Mouse (Mus musculus) gonadal fat pad, adult 2 months (tissue): ENCODE measurements around the gene Pnck. TPM values are rescaled to one million over a fixed set of nuclear protein-coding genes. Genes with fewer than 3 reads are reported as not detected.

Source experiments
- DNase-seq: peaks from one replicate; pipeline ENCODE4 v3.0.0-alpha.2; 2012; ENCODE audit warnings: low read depth
- polyA plus RNA-seq: library from polyadenylated mRNA; depleted of rRNA; stranded (reverse); fragments of >200 nt; gene quantifications from 2 replicates; pipeline ENCODE4 v1.2.3, GENCODE M21; 2012; rRNA removed

Gene Pnck
- polyA plus RNA-seq, 1 experiment: 19.9 TPM

DNA sequence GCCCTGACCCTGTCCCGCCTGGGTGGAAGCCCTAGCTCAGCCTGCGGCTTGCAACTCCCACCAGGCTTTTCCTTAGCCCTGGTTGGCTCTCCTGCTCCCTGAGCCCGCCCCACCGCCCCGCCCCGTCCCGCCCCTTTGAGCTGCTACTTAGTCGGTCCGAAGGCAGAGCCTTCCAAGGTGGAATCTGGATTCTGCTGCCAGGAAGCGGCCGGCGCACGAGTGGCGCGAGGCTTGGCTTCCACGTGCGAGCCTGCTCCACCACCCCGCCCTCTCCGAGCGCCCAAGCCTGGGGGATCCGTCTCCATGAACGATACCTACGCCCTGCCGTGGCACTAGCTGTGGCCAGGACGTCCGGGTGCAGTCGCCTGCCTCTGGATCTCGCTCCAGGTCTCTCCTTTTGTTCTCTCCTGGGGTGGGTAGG lies 20.7 kb downstream of the Pnck start, which contains the start of gene Dusp9:
TSS of gene Dusp9 (plus strand) at position 165 of the 421 bp plus-strand sequence.
- no peak for DNase-seq

GRCm38 (mm10) chrX:73637415-73637814 lies 22.5 kb downstream of the Pnck start:
- no peak for DNase-seq

GRCm38 (mm10) chrX:73635425-73635824 lies 24.5 kb downstream of the Pnck start:
- DNase-seq: no peak

DNA sequence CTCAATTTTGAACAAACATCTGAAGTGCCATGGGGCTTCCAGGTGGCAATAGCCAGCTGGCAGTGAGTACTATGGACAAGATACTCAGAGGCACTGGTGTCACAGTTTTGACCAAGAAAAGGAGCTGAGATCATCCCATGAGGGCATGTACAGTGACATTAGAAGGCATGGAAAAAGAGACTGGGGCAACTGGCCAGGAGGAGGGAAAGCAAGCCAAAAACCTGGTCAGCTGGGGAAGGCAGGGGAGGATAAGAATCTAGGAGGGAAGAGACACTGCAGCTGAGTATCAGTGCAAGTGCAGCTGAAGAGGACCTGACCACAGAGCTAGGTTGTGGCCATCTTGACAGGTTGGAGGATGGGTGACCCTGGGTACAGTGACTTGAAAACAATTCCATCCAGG lies 32.9 kb downstream of the Pnck start:
- no peak for DNase-seq

DNA sequence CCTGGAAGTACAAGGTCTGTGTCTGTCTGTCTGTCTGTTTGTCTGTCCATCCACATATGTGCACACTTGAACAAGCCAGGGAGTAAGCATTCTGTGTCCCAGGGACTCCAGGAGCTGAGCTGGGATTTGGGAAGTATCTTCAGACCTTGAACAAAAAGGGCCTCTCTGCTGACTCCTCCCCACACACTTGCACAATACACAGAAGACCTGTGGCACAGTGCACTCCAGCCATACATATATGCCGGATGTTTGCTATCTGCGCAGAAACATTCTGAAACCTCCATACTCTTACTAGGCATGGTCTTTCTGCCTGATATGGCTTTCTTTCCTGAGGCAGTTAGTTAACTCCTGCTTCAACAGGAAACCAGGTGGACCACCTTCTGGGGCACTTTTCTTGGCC lies 40.0 kb downstream of the Pnck start:
- no peak for DNase-seq

GRCm38 (mm10) chrX:73619401-73619800 lies 40.5 kb downstream of the Pnck start:
- no peak for DNase-seq

DNA sequence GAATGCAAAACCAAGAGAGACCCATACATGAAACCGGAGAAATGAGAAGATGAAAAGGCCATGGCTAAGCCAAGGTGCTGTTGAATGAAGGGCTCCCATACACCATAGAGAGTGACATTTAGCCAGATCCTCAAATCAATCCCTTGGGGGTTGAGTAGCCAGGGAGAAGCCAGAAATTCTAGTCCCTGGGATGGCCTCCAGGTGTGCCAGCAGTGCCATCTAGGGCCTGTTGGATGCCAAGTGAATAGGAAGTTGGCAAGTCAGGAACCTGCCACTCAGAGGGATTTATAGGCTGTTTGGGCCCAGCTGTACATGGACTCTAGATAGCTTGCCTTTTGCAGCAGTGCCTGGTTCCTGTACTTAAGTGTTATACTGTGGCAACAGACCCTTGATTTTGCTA lies 44.0 kb downstream of the Pnck start:
- no peak for DNase-seq

- no peak for DNase-seq
These were observed 46.3 kb downstream of the Pnck start for GRCm38 (mm10) chrX:73613665-73614064.

Other genes starting within 250 kb of the Pnck start
- gene Zfp92, start 249.0 kb downstream of the Pnck start, polyA plus RNA-seq: 0.09 and 0.12 TPM in 2 replicates
- gene Trex2, start 224.8 kb downstream of the Pnck start, polyA plus RNA-seq: 3.7 and 5.0 TPM in 2 replicates
- gene Haus7, start 201.1 kb downstream of the Pnck start, polyA plus RNA-seq: 16.0 and 22.5 TPM in 2 replicates
- 230 and 333 TPM in 2 replicates for gene Bgn, start 176.5 kb downstream of the Pnck start, polyA plus RNA-seq
- gene Atp2b3, start 157.0 kb downstream of the Pnck start, polyA plus RNA-seq: 54.0 and 55.9 TPM in 2 replicates
- gene Dusp9, start 20.7 kb downstream of the Pnck start, polyA plus RNA-seq: 0.72 and 2.5 TPM in 2 replicates
- gene Slc6a8, start 13.0 kb upstream of the Pnck start, polyA plus RNA-seq: 29.2 and 31.7 TPM in 2 replicates
- gene Bcap31, start 56.1 kb upstream of the Pnck start, polyA plus RNA-seq: 101 and 136 TPM in 2 replicates
- gene Abcd1, start 56.5 kb upstream of the Pnck start, polyA plus RNA-seq: 20.6 and 21.6 TPM in 2 replicates
- gene Plxnb3, start 97.0 kb upstream of the Pnck start, polyA plus RNA-seq: 0.88 and 1.6 TPM in 2 replicates
- gene Srpk3, start 114.3 kb upstream of the Pnck start, polyA plus RNA-seq: 3.8 and 4.6 TPM in 2 replicates
- 303 and 377 TPM in 2 replicates for gene Idh3g, start 126.8 kb upstream of the Pnck start, polyA plus RNA-seq
- 419 and 485 TPM in 2 replicates for gene Ssr4, start 126.9 kb upstream of the Pnck start, polyA plus RNA-seq
- gene Pdzd4, start 164.9 kb upstream of the Pnck start, polyA plus RNA-seq: 1.7 and 2.2 TPM in 2 replicates
- gene Avpr2, start 232.0 kb upstream of the Pnck start, polyA plus RNA-seq: not detected in 2 replicates
- 1.6 and 1.9 TPM in 2 replicates for gene L1cam, start 236.0 kb upstream of the Pnck start, polyA plus RNA-seq